Mouse (Mus musculus) embryo, embryonic 9.5 days (tissue): ENCODE results near the gene Ikzf1.
A peak's percentile ranks its signal among the peaks of the same experiment; 100 is the strongest.

Experiments
- DNase-seq: peaks from one replicate; pipeline ENCODE4 v3.0.0-alpha.2; 2017; ENCODE audit errors: extremely low spot score

Ikzf1 gene

GRCm38 (mm10) chr11:11684930-11685852 lies at the start of gene Ikzf1:
Gene Ikzf1, plus strand, starts transcription at chr11:11685003.
- DNase-seq = peak; percentile 28

- no peak for DNase-seq
These were observed 40.5 kb upstream of the Ikzf1 start for GRCm38 (mm10) chr11:11644303-11644702.

- no peak for DNase-seq
These were observed 28.4 kb upstream of the Ikzf1 start for GRCm38 (mm10) chr11:11656388-11656787.

- DNase-seq = no peak
These were observed 27.7 kb upstream of the Ikzf1 start for GRCm38 (mm10) chr11:11656995-11657530.

- no peak for DNase-seq
These were observed 27.2 kb upstream of the Ikzf1 start for GRCm38 (mm10) chr11:11657634-11658033.

- no peak for DNase-seq
These were observed 26.0 kb upstream of the Ikzf1 start for GRCm38 (mm10) chr11:11658834-11659233.

GRCm38 (mm10) chr11:11660651-11661050 lies 24.2 kb upstream of the Ikzf1 start:
- no peak for DNase-seq

- no peak for DNase-seq
These were observed 17.4 kb upstream of the Ikzf1 start for GRCm38 (mm10) chr11:11667254-11667921.

- DNase-seq = no peak
These were observed 16.9 kb upstream of the Ikzf1 start for GRCm38 (mm10) chr11:11667922-11668290.

- DNase-seq = no peak
These were observed 11.8 kb upstream of the Ikzf1 start for GRCm38 (mm10) chr11:11672974-11673373.

GRCm38 (mm10) chr11:11675063-11675462 lies 9.7 kb upstream of the Ikzf1 start:
- DNase-seq = no peak

- no peak for DNase-seq
These were observed 8.6 kb upstream of the Ikzf1 start for GRCm38 (mm10) chr11:11676068-11676741.

- DNase-seq = no peak
These were observed 7.6 kb upstream of the Ikzf1 start for GRCm38 (mm10) chr11:11677165-11677564.

GRCm38 (mm10) chr11:11678972-11679371 lies 5.8 kb upstream of the Ikzf1 start:
- no peak for DNase-seq

GRCm38 (mm10) chr11:11684056-11684929 lies 510 bp upstream of the Ikzf1 start:
- no peak for DNase-seq

GRCm38 (mm10) chr11:11685853-11686395 lies 1.1 kb downstream of the Ikzf1 start:
- peak; percentile 68 for DNase-seq

GRCm38 (mm10) chr11:11686569-11687051 lies 1.8 kb downstream of the Ikzf1 start:
- DNase-seq = peak; percentile 46

GRCm38 (mm10) chr11:11687551-11688185 lies 2.9 kb downstream of the Ikzf1 start:
- DNase-seq = no peak

- no peak for DNase-seq
These were observed 4.0 kb downstream of the Ikzf1 start for GRCm38 (mm10) chr11:11688766-11689330.

- DNase-seq = no peak
These were observed 4.9 kb downstream of the Ikzf1 start for GRCm38 (mm10) chr11:11689701-11690058.
